Mouse (Mus musculus) spleen, adult 18-20 months (tissue): ENCODE results near the gene Cmtm3.

Source experiments
- DNase-seq, 2 experiments: peaks; one replicate each; pipeline ENCODE4 v3.0.0; 2022; ENCODE audit warnings: mixed read lengths in 2 of 2

Cmtm3 gene

DNA sequence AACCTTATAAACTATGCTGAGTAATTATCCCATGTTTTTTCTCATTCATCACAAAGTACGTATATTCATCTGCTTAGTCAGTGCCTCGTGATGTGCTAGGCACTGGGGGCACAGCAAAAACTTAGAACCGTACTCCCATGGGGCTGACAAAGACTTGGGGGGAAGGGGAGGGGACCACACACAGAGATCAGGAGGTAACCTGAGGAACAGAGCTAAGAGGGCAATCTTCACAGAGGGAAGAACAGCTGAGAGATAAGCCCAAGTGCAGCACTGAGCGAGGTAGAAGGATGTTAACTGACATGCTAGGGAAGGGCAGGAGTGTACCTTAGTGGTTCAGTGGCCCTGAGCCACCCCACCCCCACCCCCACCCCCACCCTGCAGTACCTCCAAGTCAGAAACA lies 47.5 kb downstream of the Cmtm3 start:
- DNase-seq, result no peak

DNA sequence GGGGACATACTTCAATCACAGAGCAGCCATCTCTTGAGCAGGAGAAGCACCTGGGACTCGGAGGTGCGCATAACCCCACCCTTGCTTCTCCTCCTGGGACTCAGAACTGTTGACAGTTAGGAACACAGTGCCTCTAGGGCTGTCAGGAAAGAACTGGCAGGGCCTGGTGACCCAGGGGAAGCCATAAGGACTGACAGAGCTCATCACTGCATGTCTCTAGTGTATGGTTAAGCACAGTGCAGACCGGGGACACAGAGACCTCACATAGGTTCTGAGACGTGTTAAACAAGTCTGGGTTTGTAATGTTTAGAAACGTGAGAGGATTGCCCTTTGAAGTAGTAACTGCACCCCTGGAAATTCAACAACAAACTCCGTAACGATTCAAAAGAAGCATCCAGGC lies 48.3 kb downstream of the Cmtm3 start:
- DNase-seq, result no peak

DNA sequence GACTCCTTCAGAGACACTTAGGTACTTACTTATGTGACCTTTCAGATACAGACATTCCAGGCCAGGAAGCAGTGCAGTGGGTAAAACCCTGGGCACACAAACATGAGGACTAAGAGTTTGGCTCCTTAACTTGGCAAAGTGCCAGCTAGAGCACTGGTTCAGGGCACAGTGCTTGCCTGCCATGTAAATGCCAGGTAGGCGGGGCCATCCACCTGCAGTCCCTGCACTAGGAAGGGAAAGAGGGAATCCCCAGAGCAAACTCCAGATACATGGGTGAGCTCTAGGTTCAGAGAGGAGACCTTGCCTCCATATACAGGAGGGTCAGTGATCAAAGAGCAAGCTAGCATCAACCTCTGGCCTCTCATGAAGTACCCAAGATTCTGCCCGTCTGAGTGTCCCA lies 48.8 kb downstream of the Cmtm3 start:
- DNase-seq, result no peak

DNA sequence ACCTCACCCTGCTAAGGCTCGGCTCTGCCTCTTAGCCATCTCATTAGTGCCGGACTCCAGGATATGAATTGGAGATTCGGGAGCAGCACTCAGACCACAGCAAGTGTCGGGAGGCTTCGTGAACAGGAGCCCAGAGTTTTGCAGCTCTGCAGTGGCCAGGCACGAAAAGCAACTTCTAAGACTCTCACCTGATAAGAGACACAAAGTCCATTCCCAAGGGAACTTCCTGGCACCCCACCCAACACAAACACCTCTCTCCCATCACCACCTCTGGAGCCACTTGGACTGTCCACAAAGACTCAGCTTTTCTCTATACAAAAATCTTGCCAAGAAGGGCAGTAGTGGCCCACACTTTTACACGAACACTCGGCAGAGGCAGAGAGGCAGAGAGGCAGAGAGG lies 51.0 kb downstream of the Cmtm3 start:
- no peak for DNase-seq

DNA sequence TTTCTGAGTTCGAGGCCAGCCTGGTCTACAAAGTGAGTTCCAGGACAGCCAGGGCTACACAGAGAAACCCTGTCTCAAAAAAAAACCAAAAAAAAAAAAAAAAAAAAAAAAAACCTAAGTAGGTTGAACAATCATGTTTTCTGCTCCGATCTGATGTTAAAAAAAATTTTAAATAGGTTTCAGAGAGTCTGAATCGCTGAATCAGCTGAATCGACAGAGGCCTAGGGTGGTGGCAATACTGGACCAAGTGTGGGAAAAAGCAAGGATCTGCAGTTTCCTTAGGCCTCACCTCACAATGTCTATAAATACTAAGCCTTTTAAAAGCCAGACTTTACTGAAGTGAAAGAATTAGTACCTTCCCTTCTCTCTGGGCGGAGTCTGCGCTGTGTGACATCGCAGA lies 53.9 kb downstream of the Cmtm3 start:
- no peak for DNase-seq

DNA sequence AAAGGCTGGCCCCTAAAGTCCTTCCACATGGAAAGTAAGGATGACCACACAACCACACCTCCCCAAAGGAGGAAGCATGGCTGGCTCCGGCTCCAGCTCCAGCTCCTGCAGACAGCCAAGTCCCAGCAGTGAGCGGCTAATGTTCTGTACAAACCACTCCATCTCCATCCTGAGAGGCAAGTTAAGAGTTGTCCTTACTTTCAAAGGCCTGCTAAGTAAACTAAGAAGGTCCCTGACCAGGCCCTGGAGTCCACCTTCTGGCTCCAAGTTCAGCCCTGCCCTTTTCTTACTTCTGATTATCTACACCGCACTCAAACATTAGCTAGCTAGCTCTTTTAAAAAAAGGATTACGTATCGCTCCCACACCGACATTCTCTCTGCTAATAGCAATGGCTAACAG lies 54.6 kb downstream of the Cmtm3 start:
- DNase-seq, result no peak

DNA sequence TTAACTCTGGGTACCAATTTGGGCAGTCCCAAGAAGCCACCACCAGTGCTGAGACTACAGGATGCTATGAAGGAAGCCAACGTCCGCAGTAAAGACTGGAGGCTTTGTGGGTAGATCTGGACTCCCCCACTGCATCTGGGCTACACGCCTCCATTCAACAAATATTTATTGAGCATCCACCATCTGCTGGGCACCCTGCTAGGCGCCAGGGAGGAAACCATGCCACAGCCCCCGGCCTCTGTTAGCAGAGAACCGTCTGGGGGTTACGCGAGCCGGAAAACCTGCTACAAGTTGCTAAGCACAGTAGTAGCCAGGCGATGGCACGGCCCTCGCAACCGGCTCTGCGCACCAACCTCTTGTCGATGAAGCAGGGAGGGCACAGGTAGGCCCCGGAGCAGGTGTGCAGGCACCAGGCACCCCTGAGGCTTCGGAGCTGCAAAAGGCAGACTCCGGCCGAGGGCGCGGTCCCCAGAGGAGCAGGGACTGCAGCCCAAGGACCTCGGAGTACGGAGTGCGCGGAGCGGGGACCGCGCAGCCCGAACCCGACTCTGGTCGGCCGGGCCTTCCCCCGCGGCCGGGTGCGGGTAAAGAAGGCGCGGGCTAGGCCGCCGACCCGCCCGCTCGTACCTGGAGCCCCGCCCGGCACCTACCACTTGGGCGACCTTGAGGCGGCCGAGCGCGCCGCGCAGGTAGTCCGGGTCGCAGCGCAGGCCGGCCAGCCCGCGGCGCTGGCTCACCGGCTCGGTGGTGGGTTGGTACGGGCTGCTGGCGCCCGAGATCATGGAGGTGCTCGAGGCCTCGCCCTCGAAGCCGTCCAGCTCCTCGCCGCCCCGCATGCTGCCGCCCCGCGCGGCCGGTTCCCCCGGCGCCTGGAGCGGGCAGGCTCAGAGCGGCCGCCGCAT lies 55.8 kb downstream of the Cmtm3 start:
- DNase-seq, result peak; percentile 9 to 35

DNA sequence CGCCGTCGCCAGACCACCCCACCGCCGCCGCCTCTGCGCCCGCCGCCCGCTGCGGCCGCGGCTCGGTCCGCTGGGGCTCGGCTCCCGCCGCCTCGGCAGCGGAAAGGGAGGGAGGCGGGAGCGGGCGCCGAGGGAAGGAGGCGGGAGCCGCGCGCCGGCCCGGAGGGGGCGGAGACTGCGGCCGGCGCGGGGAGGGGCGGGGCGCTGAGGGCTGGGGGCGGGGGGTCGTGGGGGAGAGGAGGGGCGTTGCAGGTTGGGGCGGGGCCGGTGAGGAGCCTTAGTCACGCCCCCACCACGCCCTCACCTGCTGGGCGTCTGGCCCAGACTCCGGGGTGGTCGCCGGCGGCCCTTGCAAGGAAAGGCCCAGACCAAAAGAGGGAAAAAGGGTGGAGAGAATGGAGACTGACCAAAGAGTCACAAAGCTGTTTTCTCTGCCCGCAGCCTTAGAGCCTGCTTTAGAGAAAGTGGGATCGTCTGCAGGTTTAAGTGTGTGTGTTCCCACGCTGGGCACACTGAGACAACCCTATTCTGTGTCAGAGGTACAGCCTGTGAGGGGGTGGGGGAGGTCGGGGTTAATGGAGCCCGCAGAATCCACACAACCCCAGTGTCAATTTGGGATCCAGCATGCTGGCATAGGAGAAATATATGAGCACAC lies 56.6 kb downstream of the Cmtm3 start, which contains the start of gene Cmtm4:
Gene Cmtm4 (minus strand): TSS at position 105 of the 655 bp plus-strand sequence.
- peak; percentile 27 to 56 for DNase-seq
